Mouse (Mus musculus) heart, postnatal 0 days (tissue): ENCODE measurements around the gene Scgb1a1. TPM values are rescaled to one million over a fixed set of nuclear protein-coding genes. Genes with fewer than 3 reads are reported as not detected.

ENCODE experiments used
- ATAC-seq: fragments of 200-750 bp; cut with Nextera tagmentation; 2 replicates; pipeline ENCODE4 v1.8.0; 2017; ENCODE audit warnings: low read depth, moderate number of reproducible peaks, moderate library complexity; ENCODE audit not compliant: insufficient read depth
- DNase-seq: peaks from one replicate; pipeline ENCODE4 v3.0.0-alpha.2; 2016; ENCODE audit warnings: low spot score
- H3K27ac ChIP-seq: fragments of 300-500 bp; sonication (generic); 2 replicates; pipeline ENCODE4 v1.5.1; 2014; ENCODE audit warnings: low read depth, mild to moderate bottlenecking
- H3K27me3 ChIP-seq: fragments of 300-500 bp; sonication (generic); 2 replicates; pipeline ENCODE4 v1.6.1; 2014; ENCODE audit warnings: low read length, mixed read lengths; ENCODE audit not compliant: control insufficient read depth, insufficient read depth
- H3K36me3 ChIP-seq: fragments of 300-500 bp; sonication (generic); replicated peaks from 2 replicates; pipeline ENCODE4 v1.6.1; 2014; ENCODE audit warnings: low read length, mixed read lengths; ENCODE audit not compliant: control insufficient read depth, insufficient read depth
- H3K4me1 ChIP-seq: fragments of 300-500 bp; sonication (generic); 2 replicates; pipeline ENCODE4 v1.6.1; 2014; ENCODE audit warnings: antibody characterized with exemption; ENCODE audit not compliant: control insufficient read depth, insufficient read depth
- H3K4me2 ChIP-seq: fragments of 300-500 bp; sonication (generic); 2 replicates; pipeline ENCODE4 v1.6.1; 2014; ENCODE audit warnings: low read depth, mild to moderate bottlenecking, low read length, moderate library complexity
- H3K4me3 ChIP-seq: fragments of 300-500 bp; sonication (generic); 2 replicates; pipeline ENCODE4 v1.5.1; 2014; ENCODE audit warnings: low read depth, low read length
- H3K9ac ChIP-seq: fragments of 300-500 bp; sonication (generic); replicated peaks from 2 replicates; pipeline ENCODE4 v1.6.1; 2014; ENCODE audit warnings: low read depth, low read length, mixed read lengths
- H3K9me3 ChIP-seq: fragments of 300-500 bp; sonication (generic); replicated peaks from 2 replicates; pipeline ENCODE4 v1.6.1; 2016; ENCODE audit warnings: low read length; ENCODE audit not compliant: control insufficient read depth
- CTCF ChIP-seq: IDR thresholded peaks from 2 replicates; pipeline ENCODE4 v1.5.1; 2016; ENCODE audit warnings: antibody characterized with exemption, control low read depth, low read depth
- EP300 ChIP-seq: IDR thresholded peaks from 2 replicates; pipeline ENCODE4 v1.6.1; 2016; ENCODE audit warnings: antibody characterized with exemption, low read depth
- WGBS: fragments of 180-500 bp; shearing (Covaris S2); extraction: QIAGEN DNeasy Blood & Tissue Kit; methylation state at CpG from one replicate; pipeline ENCODE4 v1.1.7; 2014; 5-methylcytosine and 5-hydroxymethylcytosine counted together
- polyA plus RNA-seq: library from polyadenylated mRNA; unstranded; fragments of >200 nt; fragmentation: Nextera tagmentation; extraction: Ambion mirVana; gene quantifications from 2 replicates; pipeline ENCODE4 v1.2.1, GENCODE M21; 2015
- total RNA-seq: library from RNA; depleted of rRNA; stranded (reverse); fragments of >200 nt; gene quantifications from 2 replicates; pipeline ENCODE4 v1.2.3, GENCODE M21; 2014; ENCODE audit warnings: low replicate concordance

Scgb1a1 gene
- total and polyA plus RNA-seq, 2 experiments from 2014 or later = 1.3 TPM; not detected in 1

DNA sequence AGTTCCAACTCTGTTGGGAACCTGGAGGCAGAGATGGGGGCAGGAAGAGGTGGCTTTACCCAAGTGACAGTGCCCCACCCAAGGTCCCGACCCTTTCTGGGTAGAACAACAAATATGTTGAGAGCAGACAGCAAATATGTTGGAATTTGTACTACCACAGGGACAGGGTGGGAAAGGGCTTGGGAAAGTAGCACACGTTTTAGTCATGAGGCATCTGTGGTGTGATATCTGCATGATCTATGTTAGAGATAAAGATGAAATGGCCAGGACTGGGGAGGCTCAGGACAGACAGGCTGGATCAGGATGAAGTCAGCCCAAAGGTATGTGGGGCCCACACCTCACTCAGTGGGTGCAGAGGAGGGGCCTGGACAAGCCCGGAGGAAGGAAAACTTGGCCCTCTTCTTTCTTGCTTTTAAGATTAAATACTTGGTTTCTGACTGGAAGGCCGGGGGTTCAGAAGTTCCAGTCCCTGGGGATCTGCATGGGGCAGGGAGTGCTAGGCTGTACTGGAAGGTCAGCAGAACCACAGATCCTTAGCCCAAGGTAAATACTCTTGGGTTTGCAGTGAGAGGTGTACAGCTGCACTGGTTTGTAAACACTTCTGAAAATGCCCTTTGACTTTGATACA is 19.1 kb upstream of the Scgb1a1 start:
- peak overlapping the region; percentile 13; the same call in 1 of the 2 replicates for H3K27ac ChIP-seq
- TF ChIP-seq EP300 = no peak
- TF ChIP-seq CTCF = no peak

DNA sequence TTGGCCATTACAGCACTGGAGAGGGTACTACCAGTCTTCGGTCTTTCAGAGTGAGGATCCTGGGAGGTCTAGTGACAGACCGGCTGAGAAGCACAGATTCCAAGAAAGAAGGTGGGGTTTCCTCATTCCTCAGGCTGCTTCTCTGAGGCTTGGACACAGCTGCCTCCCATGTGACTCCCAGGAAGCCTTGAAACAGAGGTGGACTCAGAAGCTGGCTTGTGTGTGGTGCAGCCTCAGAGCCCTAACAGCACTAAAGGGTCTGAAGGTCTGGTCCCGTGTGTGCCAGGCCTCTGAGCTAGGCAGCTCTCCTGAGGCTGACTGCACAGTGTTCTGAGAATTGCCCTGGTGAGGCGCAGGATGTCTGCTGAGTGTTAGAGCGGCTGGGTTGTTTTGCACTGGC is 18.3 kb upstream of the Scgb1a1 start:
- no peaks in the 10 kb centered on the region for H3K27me3 ChIP-seq
- H3K4me3 ChIP-seq = no peak overlapping the region
- no peaks in the 10 kb centered on the region for H3K9me3 ChIP-seq
- WGBS = 56% methylated on average over 5 of the region's 5 CpGs
- peak overlapping the region; percentile 13; the same call in 1 of the 2 replicates for H3K27ac ChIP-seq
- DNase-seq (peak; percentile 36), ATAC-seq (peak; percentile 16; the same call in 1 of the 2 replicates)
- H3K9ac ChIP-seq = no peak overlapping the region
- TF ChIP-seq EP300 = no peak
- TF ChIP-seq CTCF = no peak
- no peaks in the 10 kb centered on the region for H3K36me3 ChIP-seq
- no peak overlapping the region for H3K4me2 ChIP-seq
- peaks cover 11% of the 10 kb centered on the region; the same call in 1 of the 2 replicates for H3K4me1 ChIP-seq

More for the DNA sequence above, 19.1 kb upstream of the Scgb1a1 start:
- H3K4me3 ChIP-seq = no peak overlapping the region
- DNase-seq (no peak), ATAC-seq (peak; percentile 35; the same call in 1 of the 2 replicates)
- no peak overlapping the region for H3K4me2 ChIP-seq
- no peaks in the 10 kb centered on the region for H3K9me3 ChIP-seq
- H3K27me3 ChIP-seq = no peaks in the 10 kb centered on the region
- no peaks in the 10 kb centered on the region for H3K36me3 ChIP-seq
- peaks cover 11% of the 10 kb centered on the region; the same call in 1 of the 2 replicates for H3K4me1 ChIP-seq
- H3K9ac ChIP-seq = no peak overlapping the region
- 12% methylated on average over 4 of the region's 4 CpGs for WGBS

DNA sequence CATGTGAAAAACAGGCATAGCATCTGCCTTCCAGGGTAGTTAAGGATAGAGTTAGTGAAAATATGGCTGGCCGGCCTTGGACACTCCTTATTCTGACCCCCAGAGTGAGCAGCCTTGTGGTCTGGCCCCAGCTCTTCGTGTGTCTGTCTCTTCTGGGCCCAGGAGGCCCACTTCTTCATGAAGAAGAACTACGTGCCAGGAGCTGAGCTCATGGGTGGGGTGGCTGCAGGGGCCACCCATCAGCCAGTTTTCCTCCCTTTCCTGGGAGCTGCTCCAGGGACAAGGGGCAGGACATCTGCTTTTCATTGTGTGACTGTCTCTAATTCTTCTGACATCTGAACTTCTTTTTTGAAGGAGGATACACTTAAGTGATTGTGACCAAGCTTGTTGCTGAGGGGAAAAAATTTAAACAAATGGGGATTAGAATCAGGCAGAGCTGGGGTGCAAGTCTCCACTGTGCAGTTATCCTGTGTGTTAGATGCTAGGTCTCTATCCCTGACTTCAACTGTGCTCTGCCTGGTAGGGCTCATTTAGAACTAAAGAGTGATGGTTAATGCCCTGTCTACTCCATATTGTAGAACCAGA is 17.4 kb upstream of the Scgb1a1 start:
- Histone ChIP-seq H3K27ac (no peak overlapping the region), H3K4me3 (no peak overlapping the region), H3K4me2 (no peak overlapping the region), H3K9ac (no peak overlapping the region), H3K9me3 (no peaks in the 10 kb centered on the region), H3K36me3 (no peaks in the 10 kb centered on the region), H3K27me3 (no peaks in the 10 kb centered on the region), H3K4me1 (peaks cover 11% of the 10 kb centered on the region; the same call in 1 of the 2 replicates)
- 65% methylated on average over 3 of the region's 3 CpGs for WGBS
- DNase-seq (no peak), ATAC-seq (no peak)
- no peak for TF ChIP-seq EP300
- no peak for TF ChIP-seq CTCF

DNA sequence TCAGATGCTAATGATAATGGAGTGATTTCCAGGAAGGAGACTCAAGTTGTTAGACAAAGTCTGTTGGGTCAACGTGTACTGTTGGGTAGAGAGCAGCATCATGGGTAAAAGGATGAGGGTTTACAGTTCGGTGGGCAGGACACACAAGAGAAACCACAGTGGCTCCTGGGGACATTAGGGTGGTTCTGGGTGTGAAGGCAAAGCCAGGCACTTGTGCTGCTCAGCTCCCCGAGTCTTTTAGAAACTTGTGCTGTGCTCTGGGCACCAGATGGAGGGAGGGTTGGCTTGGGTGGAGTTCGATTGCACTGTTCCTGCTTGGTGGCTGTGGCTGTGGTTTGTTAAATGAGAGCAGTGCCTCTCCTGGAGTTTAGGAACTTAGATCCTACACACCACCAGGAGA is 16.2 kb upstream of the Scgb1a1 start:
- no peak overlapping the region for H3K27ac ChIP-seq
- H3K4me2 ChIP-seq = no peak overlapping the region
- TF ChIP-seq EP300 (no peak), CTCF (no peak)
- peaks cover 11% of the 10 kb centered on the region; the same call in 1 of the 2 replicates for H3K4me1 ChIP-seq
- H3K36me3 ChIP-seq = no peaks in the 10 kb centered on the region
- DNase-seq = no peak
- no peaks in the 10 kb centered on the region for H3K9me3 ChIP-seq
- no peaks in the 10 kb centered on the region for H3K27me3 ChIP-seq
- H3K4me3 ChIP-seq = no peak overlapping the region
- WGBS = 76% methylated on average over 4 of the region's 4 CpGs
- ATAC-seq = no peak
- no peak overlapping the region for H3K9ac ChIP-seq

DNA sequence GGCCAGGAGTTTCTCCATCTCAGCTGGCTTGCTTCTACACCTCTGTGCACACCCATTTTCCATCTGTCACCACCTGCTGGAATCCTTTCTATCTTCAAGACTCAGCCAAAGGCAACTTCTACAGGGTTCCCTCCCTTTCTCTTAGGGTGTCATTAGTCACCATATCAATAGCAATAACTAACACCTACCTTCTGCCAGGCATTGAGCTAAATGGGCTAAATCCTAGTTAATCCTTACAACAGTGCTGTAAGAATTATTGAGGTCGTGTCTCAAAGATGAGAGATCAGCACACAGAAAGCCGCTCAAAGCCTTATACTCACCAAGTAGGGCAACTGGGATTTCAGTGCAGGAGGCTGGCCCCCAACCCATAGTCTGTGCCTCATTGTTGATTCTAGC is 13.3 kb upstream of the Scgb1a1 start:
- Histone ChIP-seq H3K4me3 (no peak overlapping the region), H3K9me3 (no peaks in the 10 kb centered on the region), H3K27me3 (no peaks in the 10 kb centered on the region), H3K36me3 (no peaks in the 10 kb centered on the region), H3K27ac (no peak overlapping the region), H3K4me2 (no peak overlapping the region), H3K4me1 (0 out of 2 replicates have a peak, but pooled peaks cover under 1% of the 10 kb centered on the region), H3K9ac (no peak overlapping the region)
- ATAC-seq = no peak
- TF ChIP-seq CTCF (no peak), EP300 (no peak)
- DNase-seq = no peak
- WGBS = 75% methylated on average over 2 of the region's 2 CpGs
